Mouse (Mus musculus) activated CD4-positive, CD25-positive, alpha-beta regulatory T cell, adult 4 months (primary cell): ENCODE measurements around the gene Stt3b. TPM values are rescaled to one million over a fixed set of nuclear protein-coding genes. Genes with fewer than 3 reads are reported as not detected.

Experiments used
- ATAC-seq: one replicate; pipeline ENCODE4 v1.8.0; 2017
- polyA plus RNA-seq, 2 experiments: library from polyadenylated mRNA; unstranded; fragments of 100-300 nt; shearing (Covaris generic); gene quantifications; one replicate each; pipeline ENCODE4 v1.2.1; 2017

The Stt3b gene
- polyA plus RNA-seq, 2 experiments from 2014 or later: 19.5 to 28.9 TPM

- no peak for ATAC-seq
These were observed 100.5 kb downstream of the Stt3b start for GRCm38 (mm10) chr9:115209737-115210136.

DNA sequence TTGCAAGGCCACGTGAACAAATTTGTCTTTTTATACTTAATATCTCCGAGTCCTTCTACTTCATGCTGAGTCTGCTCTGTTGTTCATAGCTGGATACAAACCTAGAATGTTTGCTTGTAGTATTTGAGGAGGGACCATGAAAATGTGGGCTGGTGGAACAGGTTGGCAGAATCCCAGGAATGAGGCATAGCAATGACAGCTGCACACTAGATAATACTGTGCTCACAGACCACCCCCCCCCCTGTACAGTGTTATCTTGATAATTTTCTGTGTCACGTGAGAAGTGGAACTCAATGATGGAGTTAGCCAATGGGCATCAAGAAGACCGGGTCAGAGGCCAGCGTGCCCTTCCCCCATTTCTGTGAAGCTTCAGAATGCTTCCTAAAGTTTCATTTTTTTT is 104.0 kb downstream of the Stt3b start:
- no peak for ATAC-seq

DNA sequence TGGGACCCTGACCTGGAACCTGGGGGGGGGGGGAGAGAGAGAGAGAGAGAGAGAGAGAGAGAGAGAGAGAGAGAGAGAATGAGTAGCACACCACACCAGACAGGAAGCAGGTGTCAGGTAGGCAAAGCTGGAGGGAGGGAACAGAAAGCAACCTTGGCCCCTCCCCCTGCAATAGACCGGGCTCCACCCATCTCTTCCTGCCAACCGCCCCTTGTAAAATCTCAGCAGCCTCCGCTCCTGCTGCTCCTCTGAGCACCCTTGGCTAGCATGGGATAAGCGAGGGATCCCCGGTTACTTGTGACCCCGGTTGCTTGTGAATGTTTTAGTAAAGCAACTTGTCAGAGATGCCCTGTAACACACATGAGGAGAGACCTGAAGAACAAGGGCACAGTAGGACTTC is 104.7 kb downstream of the Stt3b start:
- ATAC-seq: no peak

GRCm38 (mm10) chr9:115203136-115203535 is 107.1 kb downstream of the Stt3b start:
- no peak for ATAC-seq

DNA sequence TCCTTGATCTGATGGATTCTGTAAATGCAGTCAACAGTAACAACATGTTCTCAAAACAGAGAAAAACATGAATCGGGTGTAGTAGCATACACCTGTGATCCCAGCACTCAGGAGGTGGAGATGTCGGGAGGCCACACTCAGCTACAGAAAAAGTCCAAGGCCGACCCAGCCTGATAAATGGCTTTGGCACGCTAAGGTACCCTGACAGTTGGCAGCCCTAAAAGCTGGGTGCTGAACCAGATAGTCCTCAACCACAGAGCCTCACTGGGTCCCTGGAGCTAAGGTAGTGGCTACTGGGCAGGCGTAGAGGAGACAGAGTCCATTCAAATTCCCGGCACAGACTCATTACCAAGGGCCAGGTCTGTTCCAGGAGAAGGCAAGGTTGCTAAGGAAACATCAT is 109.0 kb downstream of the Stt3b start:
- no peak for ATAC-seq

DNA sequence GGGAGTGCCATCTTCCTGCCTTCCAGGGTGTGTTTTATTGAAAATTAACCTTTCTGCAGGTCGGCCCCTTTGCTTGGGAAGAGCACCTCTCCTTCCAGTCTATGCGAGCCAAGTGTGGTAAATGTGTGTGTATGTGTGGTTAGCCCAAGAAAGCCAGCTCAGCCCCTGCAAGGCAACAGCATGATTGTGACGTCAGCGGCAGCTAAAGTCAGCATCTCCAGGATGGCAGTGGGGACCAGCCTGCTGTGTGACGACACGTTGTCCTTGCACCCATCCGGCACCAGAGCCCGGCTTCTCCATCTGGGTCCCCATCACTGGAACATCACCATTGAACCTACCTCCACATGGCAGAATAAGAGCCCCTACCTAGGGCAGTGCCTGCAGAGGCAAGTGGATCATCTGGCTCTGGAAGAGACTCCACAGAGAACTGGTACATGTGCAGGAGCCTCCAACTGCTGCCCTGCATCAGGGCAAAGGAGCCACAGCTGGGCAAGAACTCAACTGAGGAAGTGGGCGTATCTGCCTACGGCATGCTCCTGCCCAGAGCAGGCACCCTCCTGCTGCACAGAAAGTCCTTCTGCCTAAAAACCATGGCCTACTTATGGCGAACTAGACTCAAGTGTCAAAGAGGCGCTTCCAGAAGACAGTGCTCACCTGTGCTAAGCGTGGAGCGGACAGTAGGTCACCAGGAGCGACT is 109.9 kb downstream of the Stt3b start:
- no peak for ATAC-seq

GRCm38 (mm10) chr9:115197082-115197481 is 113.1 kb downstream of the Stt3b start:
- ATAC-seq: no peak

GRCm38 (mm10) chr9:115192890-115193289 is 117.3 kb downstream of the Stt3b start:
- no peak for ATAC-seq
